Mouse (Mus musculus): ENCODE data around the gene Ly6g6d. TPM values are rescaled to one million over a fixed set of nuclear protein-coding genes. Genes with fewer than 3 reads are reported as not detected.

Gene Ly6g6d
- total RNA-seq, 2 experiments from 2014 or later: 1.1 TPM; not detected in 1

DNA sequence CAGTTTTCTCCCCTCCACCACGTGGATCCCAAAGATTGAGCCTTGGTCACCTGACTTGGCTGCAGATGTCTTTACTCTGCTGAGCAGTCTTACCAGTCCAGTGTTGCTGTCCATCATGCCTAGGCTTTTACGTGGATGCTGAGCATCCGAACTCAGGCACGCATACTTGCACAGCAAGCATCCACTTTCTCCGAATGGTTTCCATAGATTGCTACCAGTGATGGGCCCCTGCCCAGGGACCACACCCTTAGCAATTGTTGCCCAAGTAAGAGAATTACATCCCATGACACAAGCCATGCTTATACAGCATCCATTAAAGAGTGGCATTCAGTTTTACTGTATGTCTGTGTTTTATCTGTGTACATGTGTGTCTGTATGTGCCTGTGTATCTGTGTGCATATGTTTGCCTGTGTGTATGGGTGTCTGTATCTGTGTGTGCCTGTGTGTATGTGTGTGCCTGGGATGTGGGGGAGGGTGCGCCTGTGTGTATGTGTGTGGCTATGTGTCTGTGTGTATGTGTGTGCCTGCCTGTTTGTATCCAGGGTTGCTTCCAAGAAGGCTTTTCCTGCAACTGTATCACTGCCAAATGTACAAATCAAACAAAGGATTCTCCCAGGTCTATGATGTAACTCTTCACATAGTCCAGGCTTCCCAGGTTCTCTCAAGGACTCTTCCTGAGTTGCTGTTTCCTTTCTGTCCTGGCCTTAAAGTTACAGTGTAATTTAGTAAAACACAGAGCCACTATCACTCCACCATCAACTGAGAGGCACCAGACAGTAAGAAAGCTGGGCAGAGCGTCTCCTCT, 22.0 kb downstream of the Ly6g6d start:
- DNase-seq (ENCODE audit: extremely low spot score in 1 of 2, low spot score in 2 of 2): no peak
- intact Hi-C loops (cut with DNase I): loop anchor here (5.0 kb wide), 1 partner anchor 34 kb away; no protein-coding TSS in a partner anchor

DNA sequence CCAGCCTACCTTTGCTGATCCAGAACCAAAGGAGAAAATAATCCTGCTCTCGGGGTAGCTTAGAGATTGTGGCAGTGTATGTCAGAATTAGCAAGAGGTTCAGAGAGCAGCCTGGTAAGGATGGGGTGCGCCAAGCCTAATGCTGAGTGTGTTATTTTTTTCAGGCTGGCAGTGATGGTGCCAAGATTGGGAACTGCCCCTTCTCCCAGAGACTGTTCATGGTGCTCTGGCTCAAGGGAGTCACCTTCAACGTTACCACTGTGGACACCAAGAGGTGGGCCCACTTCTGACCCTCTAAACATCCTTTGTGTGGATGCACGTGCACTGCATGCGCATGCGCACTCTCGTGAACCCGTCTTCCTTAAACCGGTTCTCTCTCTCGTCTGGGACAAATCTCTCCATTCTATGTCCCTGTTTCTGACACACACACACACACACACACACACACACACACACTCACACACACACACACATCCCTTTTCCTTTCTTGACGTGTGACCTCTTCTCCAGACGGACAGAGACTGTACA, 25.5 kb downstream of the Ly6g6d start:
- intact Hi-C loops (cut with DNase I): no loop called here
- no peak for DNase-seq (ENCODE audit: extremely low spot score in 1 of 2, low spot score in 2 of 2)

DNA sequence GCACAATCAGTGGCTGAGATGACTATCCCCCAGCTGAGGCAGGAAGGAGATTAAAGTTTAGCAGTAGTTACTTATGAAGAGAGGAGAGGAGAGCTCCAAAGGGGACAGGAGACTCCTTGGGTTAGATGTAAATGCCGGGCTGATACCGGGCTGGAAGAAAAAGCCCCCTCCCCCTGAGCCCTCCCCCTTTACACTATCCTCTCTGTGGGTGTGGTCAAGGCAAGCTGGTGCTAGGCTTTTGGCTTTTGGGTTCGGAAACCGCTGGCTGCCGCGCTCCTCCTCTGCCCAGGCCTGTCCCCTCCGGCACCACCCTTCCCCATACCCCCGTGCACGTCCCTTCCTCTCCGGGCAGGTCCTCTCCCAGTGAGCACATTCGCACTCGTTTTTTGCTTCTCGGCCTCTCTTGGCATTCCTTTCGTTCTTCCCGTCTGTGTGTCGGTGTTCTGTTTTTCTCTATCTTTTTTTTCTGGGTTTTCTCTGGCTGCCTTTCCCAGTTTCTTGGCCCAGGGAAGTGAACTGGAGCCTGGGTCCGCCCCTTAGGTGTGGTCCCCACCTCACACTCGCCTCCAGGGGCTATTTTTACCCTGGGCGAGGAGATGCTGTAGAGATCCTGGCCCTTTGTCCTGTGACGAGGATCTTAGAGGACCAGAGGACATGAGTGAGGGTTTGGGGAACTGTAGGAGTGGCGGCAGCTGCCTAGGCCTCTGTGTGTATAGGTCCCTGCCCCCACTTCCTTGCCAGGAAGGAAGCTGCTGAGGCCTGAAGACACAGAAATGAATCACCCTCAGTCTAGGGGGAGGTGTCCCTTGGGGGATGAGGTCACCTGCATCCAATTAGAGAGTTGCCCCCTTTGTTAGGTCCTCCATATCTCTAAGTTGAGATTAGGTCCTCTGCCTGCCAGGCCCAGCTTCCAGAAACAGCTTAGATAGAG, 26.4 kb downstream of the Ly6g6d start:
- peak in 1 of 2 experiments; percentile 85 for DNase-seq (ENCODE audit: extremely low spot score in 1 of 2, low spot score in 2 of 2)
- intact Hi-C loops (cut with DNase I): no loop called here

DNA sequence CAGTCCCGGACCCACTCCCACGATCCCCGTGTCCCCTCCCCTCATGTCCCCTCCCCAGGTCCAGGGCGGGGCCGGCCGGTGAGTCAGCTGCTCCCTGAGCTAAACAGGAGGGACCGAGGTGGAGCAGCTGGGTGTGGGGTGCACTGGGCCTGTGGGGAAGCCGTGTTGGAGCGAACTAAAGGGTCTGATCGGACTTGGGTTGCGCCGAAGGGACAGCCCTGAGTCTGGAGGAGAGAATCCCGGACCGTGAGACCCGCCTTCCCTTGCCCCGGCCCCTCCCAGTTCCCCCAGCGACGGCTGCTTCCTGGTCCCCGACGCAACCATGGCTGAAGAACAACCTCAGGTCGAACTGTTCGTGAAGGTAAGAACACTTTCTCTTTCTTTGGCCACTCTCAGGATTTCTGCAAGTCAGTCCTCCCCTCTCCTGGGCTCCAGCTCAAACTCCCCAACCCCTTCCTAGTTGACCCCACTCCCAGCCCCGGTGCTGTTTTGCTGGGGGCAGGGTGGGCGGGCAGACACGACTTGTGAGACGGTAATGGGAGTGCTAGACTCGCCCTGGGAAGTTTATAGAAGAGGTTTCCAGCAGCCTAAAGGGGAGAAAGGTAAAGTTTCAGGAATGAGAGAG, 27.6 kb downstream of the Ly6g6d start:
- intact Hi-C loops (cut with DNase I): no loop called here
- peak in 1 of 2 experiments; percentile 87 for DNase-seq (ENCODE audit: extremely low spot score in 1 of 2, low spot score in 2 of 2)

DNA sequence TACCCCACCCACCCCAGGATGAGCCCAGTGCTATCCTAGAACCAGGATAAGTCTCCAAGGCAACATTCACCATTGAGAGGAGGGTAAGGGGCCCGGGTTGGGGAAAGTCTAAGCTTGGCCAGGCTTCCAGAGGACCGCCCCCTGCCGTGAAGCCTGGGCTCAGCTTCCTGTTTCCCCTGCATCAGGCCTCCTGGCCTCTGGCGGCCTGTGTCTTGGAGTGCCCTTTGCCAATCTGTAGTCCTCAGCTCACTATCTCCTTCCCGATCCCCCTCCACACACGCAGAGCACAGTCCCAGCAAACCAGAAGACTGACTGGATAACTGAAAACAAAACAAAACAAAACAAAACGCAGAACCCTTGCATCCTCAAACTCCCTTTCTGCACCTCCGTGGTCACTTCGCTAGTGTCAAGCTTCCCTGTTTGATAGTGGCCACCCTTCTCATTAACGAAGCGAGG, 28.3 kb downstream of the Ly6g6d start, which contains the start of gene Clic1:
Clic1 (plus strand) TSS at position 406 of the 456 bp plus-strand sequence.
- peak in 1 of 2 experiments; percentile 83 for DNase-seq (ENCODE audit: extremely low spot score in 1 of 2, low spot score in 2 of 2)
- intact Hi-C loops (cut with DNase I): no loop called here

- DNase-seq (ENCODE audit: extremely low spot score in 1 of 2, low spot score in 2 of 2): no peak
- intact Hi-C loops (cut with DNase I): no loop called here
Observed at GRCm38 (mm10) chr17:35048932-35049440, 28.9 kb downstream of the Ly6g6d start.

- no peak for DNase-seq (ENCODE audit: extremely low spot score in 1 of 2, low spot score in 2 of 2)
- intact Hi-C loops (cut with DNase I): no loop called here
Observed at GRCm38 (mm10) chr17:35048149-35048931, 29.5 kb downstream of the Ly6g6d start.

DNA sequence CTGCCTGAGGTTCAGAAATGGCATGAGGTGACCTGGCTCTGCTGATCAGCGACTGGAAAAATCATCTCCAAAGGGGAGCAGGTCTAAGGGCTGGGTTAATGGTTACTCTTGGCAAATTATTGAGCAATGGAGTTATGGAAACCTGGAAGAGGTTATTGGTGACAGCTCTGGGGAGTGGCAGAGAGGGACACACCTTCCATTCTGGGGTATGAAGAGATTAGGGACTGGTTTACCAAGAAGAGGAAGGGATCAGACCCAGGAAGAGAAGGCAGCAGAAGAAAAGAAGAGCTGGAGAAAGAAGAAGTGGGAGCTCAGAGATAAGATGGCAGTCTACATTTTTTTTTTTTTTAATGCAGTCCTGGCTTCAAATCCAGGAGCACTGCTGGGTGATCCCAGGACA, 30.2 kb downstream of the Ly6g6d start:
- no peak for DNase-seq (ENCODE audit: extremely low spot score in 1 of 2, low spot score in 2 of 2)

GRCm38 (mm10) chr17:35046681-35047455, 31.0 kb downstream of the Ly6g6d start, which contains the start of gene Msh5:
Msh5 (minus strand) TSS chr17:35046745.
- intact Hi-C loops (cut with DNase I): no loop called here
- DNase-seq (ENCODE audit: extremely low spot score in 1 of 2, low spot score in 2 of 2): peak; percentile 96 to 98

More for the DNA sequence above, 30.2 kb downstream of the Ly6g6d start:
- intact Hi-C loops (cut with DNase I): no loop called here

GRCm38 (mm10) chr17:35045807-35046680, 31.8 kb downstream of the Ly6g6d start:
- no peak for DNase-seq (ENCODE audit: extremely low spot score in 1 of 2, low spot score in 2 of 2)
- intact Hi-C loops (cut with DNase I): no loop called here

DNA sequence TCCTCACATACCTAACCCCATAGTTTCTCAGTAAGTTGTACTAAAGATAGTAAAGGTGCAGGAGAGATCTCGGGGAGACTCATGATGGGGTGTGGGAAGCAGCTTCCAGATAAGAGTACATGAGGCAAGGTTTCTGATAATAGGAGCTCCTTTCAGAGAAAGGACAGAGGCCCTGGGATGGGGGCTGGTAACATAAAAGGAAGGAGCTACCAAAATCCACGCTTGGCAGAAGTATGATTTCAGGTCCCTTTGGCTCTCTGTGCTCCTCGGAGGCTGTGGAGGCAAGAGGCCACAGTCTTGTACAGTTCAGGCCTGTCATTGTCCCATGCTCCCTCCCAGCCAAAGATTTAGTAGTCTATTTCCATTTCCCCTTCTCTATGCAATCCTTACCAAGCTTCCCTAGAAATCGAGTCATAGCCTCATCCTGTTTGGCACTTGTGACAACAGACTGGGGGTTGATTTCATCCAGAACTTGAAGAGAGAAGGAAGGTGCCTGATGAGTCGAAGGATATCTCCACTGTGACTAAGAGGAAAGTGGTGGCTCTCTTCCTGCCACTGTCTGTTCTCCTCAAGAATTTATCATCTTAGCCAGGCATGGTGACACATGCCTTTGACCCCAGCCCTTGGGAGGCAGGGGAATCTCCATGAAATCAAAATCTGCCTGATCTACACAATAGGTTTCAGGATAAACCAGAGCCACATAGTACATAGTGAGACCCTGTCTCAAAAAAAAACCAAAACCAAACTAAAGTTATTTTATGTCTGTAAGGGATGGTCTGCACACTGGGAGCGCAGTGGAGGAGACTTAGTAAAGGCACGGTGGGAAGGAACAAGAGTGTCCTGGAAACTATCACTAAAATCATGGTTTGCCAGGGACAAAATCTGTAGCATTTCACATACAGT, 32.7 kb downstream of the Ly6g6d start:
- intact Hi-C loops (cut with DNase I): no loop called here

GRCm38 (mm10) chr17:35043794-35044193, 34.1 kb downstream of the Ly6g6d start:
- intact Hi-C loops (cut with DNase I): no loop called here
- no peak for DNase-seq (ENCODE audit: extremely low spot score in 1 of 2, low spot score in 2 of 2)

More for the DNA sequence above, 32.7 kb downstream of the Ly6g6d start:
- DNase-seq (ENCODE audit: extremely low spot score in 1 of 2, low spot score in 2 of 2): no peak

- no peak for DNase-seq (ENCODE audit: extremely low spot score in 1 of 2, low spot score in 2 of 2)
Observed at GRCm38 (mm10) chr17:35039121-35039873, 38.6 kb downstream of the Ly6g6d start.

GRCm38 (mm10) chr17:35034896-35035295, 43.0 kb downstream of the Ly6g6d start:
- intact Hi-C loops (cut with DNase I): no loop called here
- DNase-seq (ENCODE audit: extremely low spot score in 1 of 2, low spot score in 2 of 2): no peak

More at GRCm38 (mm10) chr17:35039121-35039873, 38.6 kb downstream of the Ly6g6d start:
- intact Hi-C loops (cut with DNase I): no loop called here
